Mouse (Mus musculus) hindbrain, embryonic 11.5 days (tissue): ENCODE results near the gene Gm9747. TPM values are rescaled to one million over a fixed set of nuclear protein-coding genes. Genes with fewer than 3 reads are reported as not detected.
A peak's percentile ranks its signal among the peaks of the same experiment; 100 is the strongest.

Experiments used
- ATAC-seq: fragments of 200-750 bp; cut with Nextera tagmentation; 2 replicates; pipeline ENCODE4 v1.8.0; 2017; ENCODE audit warnings: mild to moderate bottlenecking, moderate TSS enrichment, moderate library complexity; ENCODE audit not compliant: low FRiP score
- DNase-seq: peaks from one replicate; pipeline ENCODE4 v3.0.0-alpha.2; 2015; ENCODE audit warnings: low spot score
- H3K27ac ChIP-seq: fragments of 300-500 bp; sonication (generic); 2 replicates; pipeline ENCODE4 v1.5.1; 2014; ENCODE audit warnings: mild to moderate bottlenecking, low read depth, low read length
- H3K27me3 ChIP-seq: fragments of 300-500 bp; sonication (generic); 2 replicates; pipeline ENCODE4 v1.6.1; 2014; ENCODE audit warnings: mild to moderate bottlenecking, low read length, moderate library complexity, mixed read lengths; ENCODE audit not compliant: control insufficient read depth, insufficient read depth
- H3K36me3 ChIP-seq: fragments of 300-500 bp; sonication (generic); 2 replicates; pipeline ENCODE4 v1.6.1; 2014; ENCODE audit warnings: mild to moderate bottlenecking, low read length, moderate library complexity, mixed read lengths; ENCODE audit not compliant: control insufficient read depth, insufficient read depth
- H3K4me1 ChIP-seq: fragments of 300-500 bp; sonication (generic); replicated peaks from 2 replicates; pipeline ENCODE4 v1.6.1; 2014; ENCODE audit warnings: low read length, mixed read lengths; ENCODE audit not compliant: control insufficient read depth, insufficient read depth
- H3K4me2 ChIP-seq: fragments of 300-500 bp; sonication (generic); replicated peaks from 2 replicates; pipeline ENCODE4 v1.6.1; 2014; ENCODE audit warnings: mild to moderate bottlenecking, low read depth, low read length
- H3K4me3 ChIP-seq: fragments of 300-500 bp; sonication (generic); 2 replicates; pipeline ENCODE4 v1.5.1; 2014; ENCODE audit warnings: low read depth, low read length
- H3K9ac ChIP-seq: fragments of 300-500 bp; sonication (generic); 2 replicates; pipeline ENCODE4 v1.6.1; 2014; ENCODE audit warnings: low read depth, low read length
- H3K9me3 ChIP-seq: fragments of 300-500 bp; sonication (generic); 2 replicates; pipeline ENCODE4 v1.6.1; 2016; ENCODE audit warnings: low read length; ENCODE audit not compliant: control insufficient read depth
- WGBS: fragments of 180-500 bp; shearing (Covaris S2); extraction: QIAGEN DNeasy Blood & Tissue Kit; methylation state at CpG from one replicate; pipeline ENCODE4 v1.1.7; 2014; 5-methylcytosine and 5-hydroxymethylcytosine counted together
- polyA plus RNA-seq: library from polyadenylated mRNA; unstranded; fragments of >200 nt; fragmentation: Nextera tagmentation; extraction: Ambion mirVana; gene quantifications from 2 replicates; pipeline ENCODE4 v1.2.1, GENCODE M21; 2014

Gm9747 gene
- polyA plus RNA-seq, 1 experiment from 2014 or later, result 31.1 TPM

GRCm38 (mm10) chr1:82220673-82221396 is 12.1 kb upstream of the Gm9747 start:
- ATAC-seq (no peak), DNase-seq (no peak)
- no peaks in the 10 kb centered on the region for H3K9me3 ChIP-seq
- no peaks in the 10 kb centered on the region for H3K4me1 ChIP-seq
- no peak overlapping the region for H3K9ac ChIP-seq
- H3K4me3 ChIP-seq, result no peak overlapping the region
- 46% methylated on average over 12 of the region's 12 CpGs for WGBS
- no peak overlapping the region for H3K4me2 ChIP-seq
- no peak overlapping the region for H3K27ac ChIP-seq
- no peaks in the 10 kb centered on the region for H3K27me3 ChIP-seq
- no peaks in the 10 kb centered on the region for H3K36me3 ChIP-seq

- Histone ChIP-seq H3K4me1 (no peaks in the 10 kb centered on the region), H3K4me3 (no peak overlapping the region), H3K9ac (no peak overlapping the region), H3K36me3 (no peaks in the 10 kb centered on the region), H3K27ac (no peak overlapping the region), H3K4me2 (no peak overlapping the region), H3K27me3 (no peaks in the 10 kb centered on the region), H3K9me3 (no peaks in the 10 kb centered on the region)
- 82% methylated on average over 1 of the region's 1 CpGs for WGBS
- ATAC-seq (no peak), DNase-seq (no peak)
These were observed 11.4 kb upstream of the Gm9747 start for GRCm38 (mm10) chr1:82221462-82221861.

GRCm38 (mm10) chr1:82223042-82223795 is 9.7 kb upstream of the Gm9747 start:
- Histone ChIP-seq H3K9ac (no peak overlapping the region), H3K36me3 (no peaks in the 10 kb centered on the region), H3K4me1 (no peaks in the 10 kb centered on the region), H3K27me3 (no peaks in the 10 kb centered on the region), H3K27ac (no peak overlapping the region), H3K9me3 (no peaks in the 10 kb centered on the region), H3K4me3 (no peak overlapping the region), H3K4me2 (no peak overlapping the region)
- 90% methylated on average over 5 of the region's 5 CpGs for WGBS
- ATAC-seq (no peak), DNase-seq (no peak)

- H3K9ac ChIP-seq, result no peak overlapping the region
- no peak overlapping the region for H3K4me3 ChIP-seq
- H3K9me3 ChIP-seq, result no peaks in the 10 kb centered on the region
- DNase-seq (no peak), ATAC-seq (no peak)
- H3K4me2 ChIP-seq, result no peak overlapping the region
- H3K27me3 ChIP-seq, result no peaks in the 10 kb centered on the region
- no peaks in the 10 kb centered on the region for H3K36me3 ChIP-seq
- no peak overlapping the region for H3K27ac ChIP-seq
- H3K4me1 ChIP-seq, result no peaks in the 10 kb centered on the region
These were observed 4.1 kb upstream of the Gm9747 start for GRCm38 (mm10) chr1:82228841-82229240.

- no peak overlapping the region for H3K4me3 ChIP-seq
- ATAC-seq, result no peak
- no peaks in the 10 kb centered on the region for H3K36me3 ChIP-seq
- no peaks in the 10 kb centered on the region for H3K27me3 ChIP-seq
- H3K4me2 ChIP-seq, result no peak overlapping the region
- H3K27ac ChIP-seq, result no peak overlapping the region
- 89% methylated on average over 3 of the region's 3 CpGs for WGBS
- DNase-seq, result no peak
- H3K9me3 ChIP-seq, result no peaks in the 10 kb centered on the region
- H3K4me1 ChIP-seq, result no peaks in the 10 kb centered on the region
- H3K9ac ChIP-seq, result no peak overlapping the region
These were observed 1.7 kb downstream of the Gm9747 start for GRCm38 (mm10) chr1:82234616-82235015.

GRCm38 (mm10) chr1:82235455-82236104 is 2.7 kb downstream of the Gm9747 start:
- ATAC-seq (peak; percentile 57; the same call in 1 of the 2 replicates), DNase-seq (no peak)
- no peak overlapping the region for H3K4me3 ChIP-seq
- no peak overlapping the region for H3K27ac ChIP-seq
- H3K27me3 ChIP-seq, result no peaks in the 10 kb centered on the region
- no peak overlapping the region for H3K9ac ChIP-seq
- H3K4me2 ChIP-seq, result no peak overlapping the region
- H3K36me3 ChIP-seq, result no peaks in the 10 kb centered on the region
- no peaks in the 10 kb centered on the region for H3K9me3 ChIP-seq
- WGBS, result 56% methylated on average over 3 of the region's 3 CpGs
- no peaks in the 10 kb centered on the region for H3K4me1 ChIP-seq

GRCm38 (mm10) chr1:82238245-82238644 is 5.3 kb downstream of the Gm9747 start:
- H3K36me3 ChIP-seq, result no peaks in the 10 kb centered on the region
- WGBS, result 81% methylated on average over 4 of the region's 4 CpGs
- H3K4me2 ChIP-seq, result no peak overlapping the region
- no peak overlapping the region for H3K4me3 ChIP-seq
- H3K27me3 ChIP-seq, result no peaks in the 10 kb centered on the region
- DNase-seq, result no peak
- H3K9ac ChIP-seq, result no peak overlapping the region
- no peak for ATAC-seq
- H3K9me3 ChIP-seq, result no peaks in the 10 kb centered on the region
- H3K27ac ChIP-seq, result no peak overlapping the region
- H3K4me1 ChIP-seq, result no peaks in the 10 kb centered on the region

- Histone ChIP-seq H3K9me3 (no peaks in the 10 kb centered on the region), H3K4me1 (no peaks in the 10 kb centered on the region)
These were observed 6.7 kb downstream of the Gm9747 start for GRCm38 (mm10) chr1:82239409-82240201.

More at GRCm38 (mm10) chr1:82239409-82240201, 6.7 kb downstream of the Gm9747 start:
- DNase-seq, result no peak
- H3K27ac ChIP-seq, result no peak overlapping the region
- 92% methylated on average over 3 of the region's 3 CpGs for WGBS
- H3K9ac ChIP-seq, result no peak overlapping the region
- no peaks in the 10 kb centered on the region for H3K36me3 ChIP-seq
- H3K4me2 ChIP-seq, result no peak overlapping the region
- H3K27me3 ChIP-seq, result no peaks in the 10 kb centered on the region
- H3K4me3 ChIP-seq, result no peak overlapping the region
- no peak for ATAC-seq
